Mouse (Mus musculus): Measurements from ENCODE around the gene Snx20.

DNA sequence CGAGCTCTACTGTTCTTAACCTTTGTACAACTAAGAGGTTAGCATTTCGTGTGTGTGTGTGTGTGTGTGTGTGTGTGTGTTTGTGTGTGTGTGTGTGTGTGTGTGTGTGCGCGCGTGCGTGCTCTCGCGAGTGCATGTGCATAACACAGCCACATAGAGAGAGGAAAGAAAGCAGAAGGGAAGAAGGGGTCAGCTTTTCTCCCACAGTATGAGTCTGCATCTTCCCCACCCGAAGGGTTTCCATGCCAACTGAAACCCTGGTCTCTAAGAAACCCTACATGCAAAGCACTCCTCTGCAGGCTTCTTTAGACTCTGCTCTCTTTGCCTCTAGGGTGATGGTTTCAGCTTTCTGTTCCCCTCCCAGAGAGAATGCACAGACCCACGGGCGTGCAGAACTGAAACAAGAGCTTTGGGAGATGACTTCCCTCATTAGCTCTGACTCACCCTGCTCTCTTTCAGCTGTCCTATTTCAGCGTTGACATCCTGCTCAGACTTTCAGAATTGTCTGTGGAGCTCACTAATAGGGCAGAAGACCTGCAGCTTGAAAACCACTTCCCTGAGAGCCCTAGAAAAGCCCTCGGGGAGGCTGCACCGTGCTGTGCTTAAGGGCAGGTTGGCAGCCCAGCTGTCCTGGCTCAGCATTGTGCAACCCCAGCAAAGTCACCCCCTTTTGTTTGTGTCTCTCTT, 32.6 kb upstream of the Snx20 start:
- TF ChIP-seq EP300 (IDR thresholded peaks at IDR 0.05) = no peak
- no peak for TF ChIP-seq CTCF (IDR thresholded peaks at IDR 0.05)

Data from lung, postnatal 0 days (tissue).